10 mouse cellular contexts compared by ENCODE assay signal in genomic region chr4:141809850-141810464, GRCm38 (mm10). TPM values are rescaled to one million over a fixed set of nuclear protein-coding genes. Genes with fewer than 3 reads are reported as not detected.
DNase-seq lines count a peak whose midpoint lies in the region; TF ChIP-seq lines count a peak whose summit lies in the region.
"Had no signal": no experiment of that assay in that cellular context is flagged by ENCODE, and none has a peak within 500 bp of the region (broad histone marks: within the 10 kb centered on the region; RNA-seq: fewer than 3 reads in every experiment).

No protein-coding gene starts in this region.

- H3K36me3 ChIP-seq in kidney, adult 2 months (ENCODE audit: control insufficient read depth, insufficient read depth, low read length) = peaks cover 1% of the 10 kb centered on the region
- peaks cover 28% of the 10 kb centered on the region; the same call in 1 of the 2 replicates for H3K36me3 ChIP-seq in ES-E14 (ENCODE audit: control insufficient read depth, insufficient read depth, low read length, poor library complexity, severe bottlenecking)

- peak; percentile 92 for TF ChIP-seq CTCF in kidney, adult 2 months (conservative IDR thresholded peaks at IDR 0.05; ENCODE audit: insufficient read depth, insufficient read length, low read depth, low read length)

- TF ChIP-seq POLR2A in kidney, adult 2 months (IDR thresholded peaks at IDR 0.05; ENCODE audit: low read depth, low read length) = no peak

- H3K9me3 ChIP-seq in ES-E14 (ENCODE audit: control insufficient read depth, insufficient read depth, low read depth, low read length) = no peaks in the 10 kb centered on the region
- H3K9me3 ChIP-seq: embryonic facial prominence, embryonic 13.5 days; lung, embryonic 15.5 days had no signal

- in situ Hi-C loops in ES-E14 (cut with MboI; ENCODE audit: low sequenced_read_pairs in 2 of 2, unreplicated experiment in 2 of 2) = no loop called here

- no peak overlapping the region for H3K27ac ChIP-seq in kidney, adult 2 months (ENCODE audit: insufficient read depth, low read depth, low read length)
- H3K27ac ChIP-seq in ES-E14 (ENCODE audit: insufficient read depth, low read depth, low read length, poor library complexity, severe bottlenecking) = no peak overlapping the region
- H3K27ac ChIP-seq: embryonic facial prominence, embryonic 13.5 days; lung, embryonic 15.5 days had no signal

- WGBS in kidney, adult 2 months = 79% methylated on average over 8 of the region's 8 CpGs

- H3K27me3 ChIP-seq in kidney, adult 2 months (replicated peaks; ENCODE audit: control insufficient read depth, insufficient read depth, low read length) = no peaks in the 10 kb centered on the region
- H3K27me3 ChIP-seq: embryonic facial prominence, embryonic 13.5 days; lung, embryonic 15.5 days had no signal

- H3K4me3 ChIP-seq in kidney, adult 2 months (ENCODE audit: insufficient read depth, low read depth, low read length) = no peak overlapping the region
- no peak overlapping the region for H3K4me3 ChIP-seq in ES-E14 (ENCODE audit: insufficient read depth in 1 of 2, low read depth in 1 of 2, low read length in 2 of 2, poor library complexity in 1 of 2, severe bottlenecking in 1 of 2)
- H3K4me3 ChIP-seq: embryonic facial prominence, embryonic 13.5 days; lung, embryonic 15.5 days had no signal

- no peaks in the 10 kb centered on the region for H3K4me1 ChIP-seq in kidney, adult 2 months (ENCODE audit: control insufficient read depth, insufficient read depth, low read length)
- no peaks in the 10 kb centered on the region for H3K4me1 ChIP-seq in ES-E14 (ENCODE audit: control insufficient read depth in 2 of 2, insufficient read depth in 2 of 2, low read length in 2 of 2, poor library complexity in 1 of 2)
- H3K4me1 ChIP-seq: embryonic facial prominence, embryonic 13.5 days; lung, embryonic 15.5 days had no signal

- no peak overlapping the region for H3K9ac ChIP-seq in ES-E14 (ENCODE audit: insufficient read depth, low read depth, low read length, poor library complexity, severe bottlenecking)
- H3K9ac ChIP-seq: embryonic facial prominence, embryonic 13.5 days; lung, embryonic 15.5 days had no signal

- no peak for DNase-seq in kidney, adult 2 months
- DNase-seq in kidney, adult 8-10 months = no peak
- no peak for DNase-seq in ES-E14 (ENCODE audit: low read depth, low spot score)
- peak; percentile 67 for DNase-seq in embryo, embryonic 10.5 days (ENCODE audit: low spot score)
- DNase-seq in liver = peak; percentile 52
- peak; percentile 38 for DNase-seq in retina, adult 2 months (ENCODE audit: low read depth, low spot score)
- no peak for DNase-seq in kidney, postnatal 10 days
- no peak for DNase-seq in spleen, adult 18-20 months

TF ChIP-seq in ES-E14, 5 proteins besides CTCF, POLR2A, EP300 and RAD21:
- no peak for TF ChIP-seq MAFK (IDR thresholded peaks at IDR 0.05; ENCODE audit: insufficient read depth, low read depth, low read length)
- no peak for TF ChIP-seq CHD2 (IDR thresholded peaks at IDR 0.05; ENCODE audit: low read depth, low read length)
- TF ChIP-seq ZC3H11A (IDR thresholded peaks at IDR 0.05; ENCODE audit: borderline replicate concordance, low read depth, low read length) = 0 out of 2 replicates have a peak, but pooled peaks have one; percentile 16
- TF ChIP-seq ZNF384 (IDR thresholded peaks at IDR 0.05; ENCODE audit: low read depth, low read length) = no peak
- TF ChIP-seq HCFC1 (IDR thresholded peaks at IDR 0.05; ENCODE audit: borderline replicate concordance, insufficient read depth, low read length) = no peak
TF ChIP-seq in ES-E14: peak in this region for 1.

RNA-seq across cellular contexts. Expression of gene Cela2a, which starts 16.0 kb away (rescaled TPM):
- 0.52 TPM in 1 of 2 replicates, not detected in the other for polyA plus RNA-seq in kidney, adult 2 months (2012; rRNA removed)
- total RNA-seq in ES-E14 (2012; rRNA removed) = 7.3 and 8.2 TPM in 2 replicates
- polyA plus RNA-seq: embryonic facial prominence, embryonic 13.5 days; lung, embryonic 15.5 days had no signal

RNA-seq across cellular contexts. Expression of gene Casp9, which starts 16.5 kb away (rescaled TPM):
- 22.2 and 23.7 TPM in 2 replicates for polyA plus RNA-seq in kidney, adult 2 months (2012; rRNA removed)
- total RNA-seq in ES-E14 (2012; rRNA removed) = 5.5 and 6.1 TPM in 2 replicates

RNA-seq across cellular contexts. Expression of gene Dnajc16, which starts 19.2 kb away (rescaled TPM):
- 12.6 and 13.6 TPM in 2 replicates for polyA plus RNA-seq in kidney, adult 2 months (2012; rRNA removed)
- 12.1 and 19.3 TPM in 2 replicates for total RNA-seq in ES-E14 (2012; rRNA removed)

RNA-seq across cellular contexts. Expression of gene Ctrc, which starts 36.2 kb away (rescaled TPM):
- 0.10 TPM in 1 of 2 replicates, not detected in the other for polyA plus RNA-seq in kidney, adult 2 months (2012; rRNA removed)
- not detected in 2 replicates for total RNA-seq in ES-E14 (2012; rRNA removed)
- polyA plus RNA-seq: embryonic facial prominence, embryonic 13.5 days; lung, embryonic 15.5 days had no signal

Comparison
In these comparisons a context has a peak if more than half of its experiments do, and no peak if none do; other contexts are left out.
1. DNase-seq: peak in embryo, embryonic 10.5 days (single experiment), liver (single experiment) and retina, adult 2 months (single experiment); none in kidney, adult 2 months (single experiment), kidney, adult 8-10 months (0 of 2), ES-E14 (single experiment), kidney, postnatal 10 days (single experiment) and spleen, adult 18-20 months (0 of 2).